Mouse (Mus musculus) cerebellum, postnatal 14 days (tissue): ENCODE results near the gene Pdzd7.
A peak's percentile ranks its signal among the peaks of the same experiment; 100 is the strongest.

Experiments
- DNase-seq, 2 experiments: peaks; one replicate each; pipeline ENCODE4 v3.0.0; 2021; ENCODE audit warnings: mixed read lengths in 2 of 2

Pdzd7 gene

DNA sequence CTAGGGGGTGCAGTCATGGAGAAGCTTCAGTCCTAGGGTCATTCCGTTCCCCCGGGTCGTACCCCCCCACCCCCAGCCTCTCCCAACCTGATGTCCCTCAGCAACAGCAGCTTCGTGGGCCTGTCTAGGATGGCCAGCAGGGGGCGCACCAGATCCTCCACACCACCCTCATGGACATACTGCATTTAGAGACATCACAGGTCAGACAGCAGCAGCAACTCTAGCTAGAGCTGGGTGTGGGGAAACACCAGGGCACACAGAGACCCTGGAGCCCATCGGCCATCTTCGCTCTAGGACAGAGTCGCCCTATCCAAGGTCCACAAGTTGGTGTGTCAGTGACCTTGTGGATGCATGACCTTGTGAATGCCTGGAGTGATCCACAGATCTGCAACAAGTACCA, 15.4 kb downstream of the Pdzd7 start:
- peak; percentile 81 to 88 for DNase-seq

DNA sequence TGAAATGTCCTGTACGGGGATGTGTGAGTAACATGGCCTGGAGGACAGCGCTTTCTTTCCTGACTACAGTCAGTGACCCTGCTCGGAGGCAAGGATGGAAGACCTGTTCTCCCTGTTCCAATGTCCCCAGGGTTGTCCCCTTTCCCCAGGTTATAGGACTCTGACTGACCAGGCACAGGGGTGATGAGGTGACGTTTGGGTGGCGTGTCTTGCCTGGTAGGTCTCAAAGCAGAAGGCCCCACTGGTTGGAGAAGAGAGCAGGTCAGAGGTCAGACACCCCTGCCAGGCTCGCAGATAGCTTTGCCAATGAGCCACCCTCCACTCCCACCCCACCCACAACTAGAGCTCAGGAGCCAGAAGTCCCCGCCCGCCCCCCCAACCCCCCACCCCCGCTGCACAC, 15.9 kb downstream of the Pdzd7 start:
- DNase-seq, result no peak

DNA sequence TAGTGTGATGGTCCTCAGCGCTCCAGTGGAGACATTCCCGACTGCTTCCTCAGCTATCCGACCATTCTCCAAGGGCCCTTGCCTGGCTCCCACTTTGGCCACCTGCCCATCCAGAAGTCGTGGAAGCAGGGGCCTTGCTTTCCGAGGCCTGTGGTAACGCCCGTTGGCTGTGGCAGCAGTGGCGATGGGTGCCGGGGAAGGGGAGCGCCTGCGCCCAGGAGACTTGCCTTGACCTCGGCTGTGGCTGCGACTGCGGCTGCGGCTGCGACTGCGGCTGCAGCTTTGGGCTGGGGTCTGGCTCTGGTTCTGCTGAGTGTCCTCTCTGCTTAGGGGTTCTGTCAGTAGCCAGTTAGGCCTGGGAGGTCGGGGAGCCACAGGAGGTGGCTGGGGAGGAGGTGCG, 16.8 kb downstream of the Pdzd7 start:
- DNase-seq, result no peak

DNA sequence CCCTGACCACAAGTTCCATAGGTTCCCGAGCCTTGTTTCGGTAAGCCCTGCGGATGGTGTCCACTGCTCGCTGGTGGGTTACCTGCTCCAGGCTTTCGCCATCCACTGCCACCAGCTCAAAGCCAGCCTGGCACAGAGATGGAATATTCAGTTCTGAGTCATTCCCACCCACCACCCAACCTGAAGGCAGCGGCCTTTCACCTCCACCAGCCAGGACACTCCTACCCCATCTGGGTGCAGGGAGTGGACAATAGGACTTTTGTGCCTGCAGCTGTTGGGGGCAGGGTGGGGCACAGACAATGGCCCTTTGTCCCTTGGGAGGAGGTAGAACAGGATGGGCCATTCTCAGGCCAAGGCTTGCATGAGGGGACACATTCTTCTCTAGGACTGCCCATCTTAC, 17.7 kb downstream of the Pdzd7 start:
- no peak for DNase-seq

DNA sequence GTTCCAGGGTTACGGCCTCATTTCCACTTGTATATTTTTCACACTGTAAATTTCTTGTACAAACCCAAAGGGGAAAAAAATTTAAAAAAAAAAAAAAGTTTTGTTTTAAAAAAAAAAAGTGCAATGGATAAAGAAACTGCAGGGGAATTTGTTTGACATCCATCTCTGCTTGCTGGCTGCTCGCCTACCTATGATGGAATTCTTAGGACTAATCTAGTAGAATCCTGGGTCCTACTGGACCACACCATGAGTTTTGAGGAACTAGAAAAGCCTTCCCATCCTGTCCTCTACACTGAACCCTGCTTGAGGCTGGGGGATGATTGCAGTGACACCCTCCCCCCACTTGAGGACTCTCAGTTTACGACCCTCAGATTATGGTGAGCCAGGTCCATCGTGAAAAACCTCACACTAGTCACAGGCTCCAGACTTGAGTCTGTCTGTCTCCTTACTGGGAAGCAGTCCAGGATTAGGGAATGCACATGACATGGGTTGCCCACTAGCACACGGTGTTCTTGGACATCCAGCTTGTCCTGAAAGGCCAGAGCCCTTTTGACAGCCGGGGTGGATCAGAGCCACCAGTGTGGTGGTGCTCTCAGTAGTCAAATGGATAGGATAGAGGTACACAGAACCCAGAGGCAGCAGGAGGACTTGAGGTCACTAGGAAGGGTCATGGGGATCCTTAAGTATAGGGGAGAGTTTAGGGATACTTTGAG, 18.4 kb downstream of the Pdzd7 start:
- DNase-seq, result no peak

DNA sequence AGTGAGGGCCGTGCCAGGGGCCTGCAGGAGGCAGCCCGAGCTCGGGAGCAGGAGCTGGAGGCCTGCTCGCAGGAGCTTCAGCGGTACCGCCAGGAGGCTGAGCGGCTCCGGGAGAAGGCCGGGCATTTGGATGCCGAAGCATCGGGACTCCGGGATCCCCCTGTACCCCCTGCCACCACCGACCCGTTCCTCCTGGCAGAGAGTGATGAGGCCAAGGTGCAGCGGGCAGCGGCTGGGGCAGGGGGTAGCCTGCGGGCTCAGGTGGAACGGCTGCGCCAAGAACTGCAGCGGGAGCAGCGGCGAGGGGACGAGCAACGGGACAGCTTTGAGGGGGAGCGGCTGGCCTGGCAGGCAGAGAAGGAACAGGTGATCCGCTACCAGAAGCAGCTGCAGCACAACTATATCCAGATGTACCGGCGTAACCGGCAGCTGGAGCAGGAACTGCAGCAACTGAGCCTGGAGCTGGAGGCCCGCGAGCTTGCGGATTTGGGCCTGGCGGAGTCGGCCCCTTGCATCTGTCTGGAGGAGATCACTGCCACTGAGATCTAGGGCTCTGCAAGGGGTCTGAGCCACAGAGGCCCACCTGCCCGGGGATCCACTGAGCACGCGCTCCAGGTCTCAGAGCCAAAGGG, 19.5 kb downstream of the Pdzd7 start:
- no peak for DNase-seq

DNA sequence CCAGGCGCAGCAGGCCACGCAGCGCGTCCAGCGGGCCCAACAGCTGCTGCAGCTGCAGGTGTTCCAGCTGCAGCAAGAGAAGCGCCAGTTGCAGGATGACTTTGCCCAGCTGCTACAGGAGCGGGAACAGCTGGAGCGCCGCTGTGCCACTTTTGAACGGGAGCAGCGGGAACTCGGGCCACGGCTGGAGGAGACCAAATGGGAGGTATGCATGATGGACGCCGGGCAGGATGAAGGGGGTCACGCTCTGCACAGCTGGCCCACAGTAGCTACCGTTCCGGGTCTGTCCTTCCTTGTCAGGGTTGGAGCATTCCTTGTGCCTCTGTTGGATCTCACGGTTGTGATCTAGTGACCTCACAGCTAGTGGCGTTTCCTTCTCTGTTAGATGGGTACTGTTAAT, 20.7 kb downstream of the Pdzd7 start:
- no peak for DNase-seq

DNA sequence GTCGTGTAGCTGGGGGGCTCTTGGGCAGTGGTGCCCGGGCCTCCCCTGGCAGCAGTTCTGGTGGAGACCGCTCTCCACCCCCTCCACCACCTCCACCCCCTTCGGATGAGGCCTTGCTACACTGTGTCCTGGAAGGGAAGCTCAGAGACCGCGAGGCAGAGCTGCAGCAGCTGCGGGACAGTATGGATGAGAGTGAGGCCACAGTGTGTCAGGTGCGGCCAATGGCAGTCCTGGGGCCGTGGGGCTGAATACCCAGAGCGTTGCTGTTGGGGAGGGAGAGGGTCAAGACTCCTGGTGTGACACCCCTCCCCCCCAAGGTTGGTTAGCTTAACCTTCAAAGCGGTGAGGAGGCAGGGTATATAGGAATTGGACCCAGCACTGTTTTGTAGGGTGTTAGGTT, 21.5 kb downstream of the Pdzd7 start:
- DNase-seq, result no peak

DNA sequence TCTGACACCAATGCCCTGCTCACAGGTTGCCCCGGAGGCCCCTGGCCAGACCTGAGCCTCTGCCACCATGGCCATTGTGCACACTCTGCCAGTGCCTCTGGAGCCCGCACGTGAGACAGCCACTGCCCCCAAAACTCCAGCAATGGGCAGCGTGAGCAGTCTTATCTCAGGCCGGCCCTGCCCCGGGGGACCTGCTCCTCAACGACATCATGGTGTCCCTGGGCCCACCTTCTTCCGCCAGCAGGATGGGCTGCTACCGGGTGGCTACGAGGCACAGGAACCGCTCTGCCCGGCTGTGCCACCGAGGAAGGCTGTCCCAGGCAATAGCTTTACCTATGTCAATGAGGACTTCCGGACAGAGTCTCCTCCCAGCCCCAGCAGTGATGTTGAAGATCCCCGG, 24.2 kb downstream of the Pdzd7 start:
- no peak for DNase-seq

DNA sequence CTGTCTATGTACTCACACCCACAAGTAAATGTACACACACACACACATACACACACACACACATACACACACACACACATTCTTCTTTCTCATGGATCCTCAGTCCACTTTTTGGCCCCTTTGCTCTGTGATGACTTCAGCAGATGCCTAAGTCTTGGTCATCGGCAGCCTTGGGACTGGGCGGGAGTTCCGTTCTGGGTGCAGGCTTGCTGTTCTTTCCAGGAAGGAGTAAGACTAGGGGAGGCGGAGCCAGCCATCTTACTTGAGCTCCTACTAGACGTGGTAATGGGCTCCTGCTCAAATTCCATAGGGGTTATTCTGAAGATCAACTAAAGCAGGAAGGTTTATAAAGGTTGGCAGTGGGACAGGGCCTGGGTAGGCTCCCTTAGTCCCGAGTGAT, 25.2 kb downstream of the Pdzd7 start:
- no peak for DNase-seq

DNA sequence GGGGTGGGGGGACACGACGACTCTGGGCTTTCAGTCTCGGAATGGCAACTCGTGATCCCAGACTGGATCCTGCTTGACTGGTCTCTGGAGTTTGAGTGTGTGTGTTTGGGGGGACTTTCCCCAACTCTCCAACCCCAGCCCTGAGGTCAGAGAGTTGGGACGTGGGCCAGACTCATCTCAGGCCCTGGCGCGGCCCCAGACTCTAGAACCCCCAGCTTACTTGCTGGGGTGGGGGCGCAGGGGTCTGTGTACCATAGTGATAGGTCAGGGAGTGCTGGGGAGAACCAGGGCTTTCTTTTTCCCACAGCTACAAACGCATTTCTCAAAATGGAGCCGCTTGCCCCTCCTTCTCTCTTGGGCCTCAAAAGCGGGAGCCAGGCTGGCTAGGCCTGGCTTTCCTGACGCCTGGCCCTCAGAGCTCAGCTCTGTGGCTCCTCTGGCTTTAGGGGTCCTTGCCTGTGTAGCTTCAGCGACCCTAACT, 27.1 kb downstream of the Pdzd7 start:
- peak; percentile 53 to 70 for DNase-seq

DNA sequence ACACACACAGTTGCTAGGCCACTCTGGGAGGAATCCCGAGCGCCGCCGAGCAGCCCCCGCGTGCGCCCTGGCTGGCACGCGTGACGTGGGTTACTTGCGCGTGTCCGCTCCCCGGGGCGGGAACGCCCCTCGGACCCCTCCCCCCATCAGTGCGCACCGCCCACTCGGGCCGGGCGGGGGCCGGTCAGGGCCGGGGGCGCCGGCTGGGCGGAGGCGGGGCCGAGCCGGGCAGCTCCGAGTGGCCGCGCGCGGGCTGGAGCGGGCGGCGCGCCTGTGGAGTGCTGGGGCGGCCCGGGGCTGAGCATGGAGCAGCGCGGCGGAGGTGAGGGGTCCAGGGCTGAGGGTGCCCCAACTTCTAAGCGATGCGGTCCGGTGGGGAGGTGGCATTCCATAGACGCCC, 27.6 kb downstream of the Pdzd7 start:
- peak; percentile 88 to 91 for DNase-seq

DNA sequence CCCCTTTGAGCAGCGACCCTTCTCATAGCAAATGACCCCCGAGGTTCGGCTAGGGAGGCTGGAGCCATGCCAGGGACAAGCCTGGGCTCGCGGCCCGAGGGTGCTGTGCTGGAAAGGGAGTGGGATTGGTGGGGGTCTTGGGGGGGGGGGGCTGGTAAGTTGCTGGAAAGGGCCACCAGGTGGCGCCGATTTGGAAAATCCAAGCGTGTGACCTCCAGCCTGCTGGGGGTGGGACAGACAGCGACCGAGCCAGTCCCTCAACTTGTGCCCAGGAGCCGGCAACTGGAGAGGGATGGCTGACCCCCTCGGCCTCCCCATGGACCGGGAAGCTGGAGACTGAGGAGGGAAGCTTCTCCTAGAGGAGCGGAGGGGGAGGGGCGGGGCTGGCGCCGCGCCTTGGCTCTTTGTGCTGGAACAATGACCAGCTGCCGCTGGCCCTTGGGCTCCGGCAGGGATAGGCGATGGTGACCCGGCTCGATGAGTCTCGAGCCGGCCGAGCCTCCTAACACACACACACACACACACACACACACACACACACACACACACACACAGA, 28.2 kb downstream of the Pdzd7 start:
- DNase-seq, result peak; percentile 89 to 92

DNA sequence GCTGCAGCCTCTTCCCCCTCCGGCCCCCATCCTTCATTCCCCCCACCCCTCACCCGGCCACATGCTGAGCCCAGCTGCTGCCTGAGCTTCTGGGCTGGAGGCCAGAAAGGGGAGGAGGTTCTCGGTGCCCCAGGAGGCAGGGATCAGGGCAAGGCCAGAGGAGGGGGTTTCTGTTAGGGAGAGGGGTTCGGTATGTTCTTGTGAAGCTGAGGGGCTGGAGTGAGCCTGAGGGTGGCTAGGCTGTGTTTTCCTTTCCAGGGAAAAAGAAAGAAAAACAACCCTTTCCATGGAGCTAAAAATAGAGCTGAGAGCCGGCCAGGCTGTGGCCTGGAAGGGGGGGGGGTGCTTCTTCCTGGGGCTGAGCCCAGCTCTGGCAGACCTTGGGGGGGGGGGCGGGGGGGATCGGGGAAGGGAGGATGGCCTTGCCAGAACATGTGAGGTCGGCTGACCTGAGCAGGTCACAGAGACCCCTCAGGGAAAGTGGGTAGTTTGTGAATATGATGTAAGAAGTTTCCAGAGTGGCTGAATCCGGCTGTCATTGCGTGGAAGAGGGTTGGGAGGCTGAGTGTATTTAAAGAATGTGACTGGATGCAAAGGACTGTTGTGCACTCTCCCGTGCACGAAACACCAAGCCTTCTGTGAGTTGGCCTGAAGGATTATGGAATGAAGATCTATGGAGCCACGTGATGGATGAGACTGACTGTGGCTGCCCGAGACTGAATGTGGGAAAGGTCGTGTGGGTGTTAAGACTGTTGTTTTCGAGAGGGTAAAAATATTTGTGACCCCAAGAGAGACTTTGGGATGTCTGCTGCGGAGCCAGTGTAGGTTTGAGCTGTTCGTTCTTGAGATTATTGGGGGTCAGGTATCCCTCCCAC, 28.9 kb downstream of the Pdzd7 start:
- DNase-seq, result peak; percentile 92 to 95

DNA sequence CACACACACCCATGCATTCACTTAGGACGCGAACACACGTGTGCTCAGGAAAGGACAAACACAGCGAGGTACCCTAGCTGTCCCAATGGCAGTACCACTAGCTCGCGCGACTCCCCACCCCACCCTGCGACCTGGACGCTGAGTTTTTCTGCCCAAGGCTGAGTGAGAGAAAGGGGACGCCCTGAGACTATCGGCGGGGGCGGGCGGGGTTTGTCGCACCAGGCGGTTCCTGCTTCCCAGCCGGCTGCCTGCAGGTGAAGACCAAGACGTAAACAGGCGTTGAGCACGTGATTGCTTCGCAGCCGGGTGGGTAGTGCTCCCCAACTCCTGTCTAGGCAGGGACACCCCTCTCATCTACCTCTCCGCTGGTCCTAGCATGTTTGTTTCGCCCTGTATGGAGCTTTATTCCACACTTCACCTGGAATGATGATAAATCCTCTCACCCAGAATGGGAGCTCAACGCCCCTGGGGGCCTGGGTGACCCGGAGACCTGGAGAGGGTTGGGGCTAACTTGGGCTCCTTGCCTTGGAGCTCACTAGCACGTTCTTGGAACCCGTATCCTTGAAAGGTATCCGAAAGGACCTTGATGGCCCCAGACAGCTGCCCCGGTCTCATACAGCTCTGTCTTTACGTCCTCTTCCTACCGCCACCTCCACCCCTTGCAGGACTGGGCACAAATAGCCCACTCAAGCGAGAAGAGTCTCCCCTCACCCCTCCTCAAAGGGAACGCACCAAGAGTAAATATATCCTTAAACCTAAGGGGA, 29.8 kb downstream of the Pdzd7 start:
- peak; percentile 73 to 74 for DNase-seq

DNA sequence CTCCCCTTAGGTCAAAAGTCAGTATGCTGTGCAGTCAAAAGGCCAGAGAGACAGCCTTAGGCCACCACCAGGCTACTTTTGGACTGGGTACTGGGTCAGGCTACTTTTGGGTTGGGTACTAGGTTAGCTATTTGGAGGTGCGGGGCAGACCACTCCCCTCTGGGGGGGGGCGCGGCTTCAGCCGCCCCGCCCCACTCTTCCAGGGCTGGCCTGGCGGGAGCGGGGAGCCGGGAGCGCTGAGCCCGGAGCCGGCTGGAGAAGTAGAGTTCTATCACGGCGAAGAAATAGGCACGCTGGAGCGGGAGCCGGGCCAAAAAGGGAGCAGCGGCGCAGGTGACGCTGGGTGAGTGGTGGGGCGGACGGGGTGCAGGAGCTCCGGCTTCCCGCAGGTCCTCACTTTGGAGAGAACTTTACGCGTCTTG, 30.5 kb downstream of the Pdzd7 start:
- DNase-seq, result peak; percentile 72 to 76

DNA sequence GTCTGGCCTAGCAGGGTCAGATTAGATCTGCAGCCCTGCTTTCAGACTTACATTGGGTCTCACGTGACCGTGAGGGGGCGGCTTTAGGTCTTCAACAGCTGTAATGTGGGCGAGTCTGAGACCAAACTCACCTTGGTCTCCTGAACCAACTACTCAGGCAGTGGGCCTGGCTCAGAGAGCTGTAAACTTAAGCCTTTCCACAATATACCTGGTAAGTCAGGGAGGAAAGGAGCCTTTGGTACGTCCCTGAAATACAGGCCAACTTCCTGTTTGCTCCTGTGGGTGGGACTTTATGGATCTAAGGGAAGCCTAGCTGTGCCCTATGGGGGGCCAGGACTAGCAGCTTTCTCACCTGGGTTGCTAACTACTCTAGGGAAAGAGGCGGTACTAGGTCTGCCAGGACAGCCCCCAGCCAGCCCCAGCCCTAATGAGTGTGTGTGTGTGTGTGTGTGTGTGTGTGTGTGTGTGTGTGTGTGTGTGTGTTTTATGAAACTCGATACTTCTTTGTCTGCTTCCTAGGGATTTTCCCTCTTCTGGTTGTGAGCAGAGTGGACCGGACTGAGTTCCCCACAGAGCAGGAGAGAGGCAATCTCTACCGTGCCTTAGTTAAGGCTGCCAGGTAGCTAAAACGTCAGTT, 31.1 kb downstream of the Pdzd7 start, which contains the start of gene Lzts2:
TSS of gene Lzts2 (plus strand) at position 80 of the 637 bp plus-strand sequence.
- no peak for DNase-seq

DNA sequence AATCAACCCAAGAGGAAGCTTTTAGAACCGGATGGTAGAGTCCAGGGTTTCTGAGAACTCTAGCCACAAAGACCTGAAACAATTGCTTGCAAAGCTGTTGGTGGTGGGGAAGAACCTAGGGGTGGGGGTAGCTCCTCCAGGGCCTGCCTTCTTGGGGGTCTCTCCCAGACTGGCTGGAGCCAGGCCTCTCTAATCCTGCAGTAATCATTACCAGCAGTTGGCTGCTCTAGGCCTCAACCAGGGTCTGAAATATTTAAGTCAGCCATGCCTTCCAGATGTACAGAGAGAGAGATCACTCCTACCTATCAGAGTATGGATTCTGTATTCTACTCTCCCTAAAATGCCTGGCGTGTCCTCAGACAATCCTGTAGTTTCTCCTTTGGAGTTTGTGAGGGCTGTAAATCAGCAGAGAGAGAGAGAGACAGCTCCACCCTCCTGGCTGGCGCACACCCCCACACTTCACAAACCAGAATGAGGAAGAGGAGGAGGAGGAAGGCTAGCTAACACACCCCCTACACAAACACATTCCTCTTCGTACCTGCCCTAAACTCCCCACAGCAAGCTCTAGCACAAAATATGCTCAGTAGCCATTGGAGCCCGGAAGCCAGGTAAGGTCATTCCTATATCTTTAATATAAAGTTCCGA, 31.8 kb downstream of the Pdzd7 start:
- no peak for DNase-seq

DNA sequence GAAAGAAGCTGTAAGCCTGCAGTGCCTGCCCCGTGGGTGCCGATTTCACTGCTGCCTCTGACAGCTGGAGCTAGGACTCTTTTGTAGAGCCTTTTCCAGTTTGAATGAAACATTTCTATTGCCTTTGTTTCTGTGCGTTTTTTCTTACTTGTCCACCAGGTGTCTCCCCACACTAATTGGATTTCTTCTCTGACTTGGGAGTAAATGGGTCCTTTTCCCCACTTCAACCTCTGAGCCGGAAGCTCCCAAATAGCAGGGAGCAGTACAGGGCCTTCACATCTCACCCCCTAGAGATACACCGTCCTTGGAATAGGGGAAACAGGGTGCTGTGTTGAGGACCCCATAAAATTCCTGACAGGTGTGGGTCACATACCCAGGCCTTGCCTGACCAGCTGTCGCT, 32.9 kb downstream of the Pdzd7 start:
- peak in 1 of 2 experiments; percentile 49 for DNase-seq

DNA sequence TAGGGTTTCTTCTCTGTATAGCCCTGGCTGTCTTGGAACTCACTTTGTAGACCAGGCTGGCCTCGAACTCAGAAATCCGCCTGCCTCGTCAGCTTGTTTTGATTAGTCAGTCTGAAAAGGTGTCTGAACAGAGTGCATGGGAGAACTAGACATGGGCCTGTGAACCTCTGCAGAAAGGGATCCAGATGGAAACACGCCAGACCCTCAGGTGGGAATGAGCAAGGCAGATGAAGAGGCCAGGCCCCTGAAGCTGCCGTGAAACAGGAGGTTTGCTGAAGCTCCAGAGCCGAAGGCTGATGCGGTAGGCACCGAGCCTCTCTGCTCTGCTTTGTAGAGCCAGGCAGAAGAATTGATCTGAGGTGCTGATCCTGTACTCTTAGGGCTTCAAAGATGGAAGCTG, 33.3 kb downstream of the Pdzd7 start:
- no peak for DNase-seq

DNA sequence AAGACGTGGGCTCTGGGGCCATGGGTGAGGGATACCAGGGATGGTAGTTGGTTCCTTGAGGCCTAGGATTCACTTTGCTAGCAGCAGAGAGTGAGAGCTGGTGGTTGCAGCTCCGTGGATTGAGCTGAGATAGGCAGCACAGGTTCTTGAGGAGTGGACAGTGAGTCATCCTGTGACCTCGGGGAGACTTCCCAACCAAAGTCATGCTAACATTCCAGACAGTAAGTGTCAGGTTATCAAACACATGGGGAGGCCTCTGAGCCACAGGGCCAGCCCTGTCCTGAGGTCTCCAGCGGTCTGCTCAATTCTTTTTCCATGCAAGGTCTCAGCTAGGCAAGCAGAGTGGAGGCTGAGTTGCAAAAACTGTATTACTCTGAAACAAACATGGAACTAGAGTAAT, 34.9 kb downstream of the Pdzd7 start:
- DNase-seq, result no peak
